Mouse (Mus musculus): ENCODE data around the gene Aamp.

DNA sequence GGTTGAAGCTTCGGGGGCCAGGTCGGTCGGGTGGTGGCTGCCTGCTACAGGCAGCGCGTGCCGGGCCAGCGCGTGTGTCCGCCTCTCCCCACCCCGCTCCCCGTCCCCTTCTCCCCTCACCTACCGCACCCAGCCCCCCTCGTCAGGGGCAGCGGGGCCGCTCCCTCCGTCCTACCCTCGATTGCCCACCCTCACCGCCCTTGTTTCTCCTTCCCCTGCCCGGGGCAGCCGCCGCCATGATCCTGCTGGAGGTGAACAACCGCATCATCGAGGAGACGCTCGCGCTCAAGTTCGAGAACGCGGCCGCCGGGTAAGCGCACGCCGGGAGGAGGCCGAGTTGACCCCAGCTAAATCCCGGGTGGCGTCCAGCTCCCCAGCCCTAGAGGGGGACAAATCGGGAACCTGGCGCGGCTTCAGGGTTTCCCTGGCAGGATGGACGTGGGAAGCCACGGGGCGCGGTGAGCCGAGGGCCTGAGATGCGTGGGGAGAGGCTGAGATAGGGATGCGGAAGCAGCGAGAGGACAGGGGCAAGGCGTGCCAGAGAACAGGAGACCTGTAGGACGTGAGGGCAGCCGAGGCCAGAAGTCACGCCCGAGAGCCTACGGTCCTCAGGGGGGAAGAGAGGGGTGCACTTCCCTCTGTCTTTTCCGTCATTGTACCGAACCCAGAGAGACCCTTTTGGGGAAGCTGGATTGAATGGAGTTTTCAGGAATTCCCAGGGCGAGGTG lies 47.8 kb downstream of the Aamp start:
- no peak for TF ChIP-seq CTCF (conservative IDR thresholded peaks at IDR 0.05; ENCODE audit: low read length)
- TF ChIP-seq NANOG (IDR thresholded peaks at IDR 0.05; ENCODE audit: borderline replicate concordance, low read length) = no peak
- TF ChIP-seq POU5F1 (IDR thresholded peaks at IDR 0.05; ENCODE audit: borderline replicate concordance, low read length) = no peak

All from E14TG2a.4 (cell line).